Mouse (Mus musculus): ENCODE measurements around the gene Fam3c. TPM values are rescaled to one million over a fixed set of nuclear protein-coding genes. Genes with fewer than 3 reads are reported as not detected.

The Fam3c gene
- polyA plus RNA-seq, 1 experiment = 3.8 TPM

DNA sequence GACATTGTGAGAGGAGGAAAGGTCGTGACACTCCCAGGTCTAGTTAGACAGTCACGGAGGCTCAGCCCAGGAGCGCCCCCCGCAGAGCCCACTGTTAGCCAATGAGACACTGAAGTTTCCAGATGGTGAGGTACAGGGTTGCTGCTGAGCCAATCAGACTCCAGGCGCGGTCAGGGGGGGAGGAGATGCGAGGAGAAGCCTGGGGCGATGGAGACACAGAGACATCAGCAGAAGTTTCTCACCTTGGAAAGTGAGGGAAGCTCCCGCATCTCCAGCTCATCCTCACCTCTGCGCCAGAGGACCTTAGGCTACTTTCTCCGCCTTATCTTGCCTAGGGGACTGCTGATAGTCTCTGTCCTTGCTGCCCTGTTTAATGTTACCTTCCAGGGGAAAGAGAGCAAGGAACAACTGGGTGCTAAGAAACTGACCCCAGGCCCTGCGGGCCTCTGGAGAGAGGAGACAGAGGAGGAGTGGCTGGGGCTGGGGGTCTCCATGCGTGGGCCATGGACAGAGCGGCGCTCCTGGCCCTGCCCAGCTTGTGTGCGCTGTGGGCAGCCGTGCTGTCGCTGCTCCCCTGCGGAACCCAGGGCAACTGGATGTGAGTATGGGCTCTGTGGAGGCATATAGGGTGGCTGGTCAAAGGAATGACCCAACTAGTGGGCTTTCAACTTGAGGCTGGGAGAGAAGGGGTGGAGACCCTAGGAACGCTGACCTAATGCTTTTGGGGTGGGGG is 67.9 kb downstream of the Fam3c start, which contains the start of gene Wnt16:
Gene Wnt16 (plus strand): TSS at position 224 of the 733 bp plus-strand sequence.
- no peak for TF ChIP-seq GATA1 (IDR thresholded peaks at IDR 0.05; ENCODE audit: low read length)

DNA sequence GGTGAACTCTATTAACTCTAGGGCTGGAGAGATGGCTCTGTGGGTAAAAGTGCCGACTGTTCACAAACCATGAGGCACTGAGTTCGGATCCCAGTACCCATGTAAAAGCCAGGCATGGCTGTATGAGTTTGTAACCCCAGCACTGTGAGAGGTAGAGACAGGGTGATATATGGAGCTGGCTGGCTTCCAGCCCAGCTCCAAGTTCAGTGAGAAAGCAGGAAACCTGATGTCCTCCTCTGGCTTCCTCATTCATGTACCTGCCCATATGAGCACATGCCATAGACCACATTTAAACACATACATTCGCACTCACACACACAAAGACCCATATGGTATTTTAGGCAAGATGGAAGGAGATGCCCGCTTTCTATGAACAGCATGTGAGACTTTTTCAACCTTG is 73.6 kb downstream of the Fam3c start:
- no peak for TF ChIP-seq GATA1 (IDR thresholded peaks at IDR 0.05; ENCODE audit: low read length)

GRCm38 (mm10) chr6:22280217-22280861 is 75.7 kb downstream of the Fam3c start:
- TF ChIP-seq GATA1 (IDR thresholded peaks at IDR 0.05; ENCODE audit: low read length) = no peak

DNA sequence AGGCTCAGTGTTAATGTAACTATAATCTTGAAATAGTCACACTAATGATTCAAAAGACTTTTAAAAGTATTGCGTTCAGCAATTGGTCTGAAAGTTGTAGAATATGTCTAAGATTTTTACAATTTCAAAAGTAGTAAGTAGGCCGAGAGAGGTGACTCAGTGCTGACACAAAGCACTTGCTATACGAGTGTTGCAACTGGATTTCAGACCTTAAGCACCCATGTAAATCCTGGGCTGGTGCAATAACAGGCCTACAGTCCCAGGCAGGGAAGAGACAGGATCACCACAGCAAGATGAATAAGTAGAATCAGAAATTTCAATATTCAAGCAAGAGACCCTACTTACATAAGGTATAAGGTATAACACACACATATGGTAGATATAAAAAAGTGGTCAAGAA is 78.1 kb downstream of the Fam3c start:
- no peak for TF ChIP-seq GATA1 (IDR thresholded peaks at IDR 0.05; ENCODE audit: low read length)

- TF ChIP-seq GATA1 (IDR thresholded peaks at IDR 0.05; ENCODE audit: low read length) = no peak
Observed at GRCm38 (mm10) chr6:22269840-22270521, 86.1 kb downstream of the Fam3c start.

- TF ChIP-seq GATA1 (IDR thresholded peaks at IDR 0.05; ENCODE audit: low read length) = no peak
Observed at GRCm38 (mm10) chr6:22268677-22269076, 87.4 kb downstream of the Fam3c start.

GRCm38 (mm10) chr6:22267807-22268667 is 88.0 kb downstream of the Fam3c start:
- TF ChIP-seq GATA1 (IDR thresholded peaks at IDR 0.05; ENCODE audit: low read length) = no peak

GRCm38 (mm10) chr6:22266018-22266417 is 90.0 kb downstream of the Fam3c start:
- no peak for TF ChIP-seq GATA1 (IDR thresholded peaks at IDR 0.05; ENCODE audit: low read length)

DNA sequence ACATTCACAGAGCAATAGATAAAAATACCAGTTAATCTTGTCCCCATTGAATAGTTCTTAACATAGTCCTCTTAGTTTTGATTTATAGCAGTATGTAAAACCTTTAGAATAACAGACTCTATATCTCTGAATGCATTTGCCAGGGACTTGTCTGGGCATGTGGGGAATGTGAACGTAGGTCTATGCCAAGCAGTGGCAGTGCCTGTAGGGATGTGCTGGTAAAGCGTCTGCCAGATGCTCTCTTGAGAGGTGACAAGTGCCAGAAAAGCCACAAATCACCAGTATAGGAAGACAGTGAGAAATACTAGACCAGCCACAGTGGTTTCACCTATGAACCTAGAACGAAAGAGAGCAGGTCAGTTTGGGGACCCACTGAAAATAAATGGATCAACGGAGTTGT is 93.5 kb downstream of the Fam3c start:
- no peak for TF ChIP-seq GATA1 (IDR thresholded peaks at IDR 0.05; ENCODE audit: low read length)

DNA sequence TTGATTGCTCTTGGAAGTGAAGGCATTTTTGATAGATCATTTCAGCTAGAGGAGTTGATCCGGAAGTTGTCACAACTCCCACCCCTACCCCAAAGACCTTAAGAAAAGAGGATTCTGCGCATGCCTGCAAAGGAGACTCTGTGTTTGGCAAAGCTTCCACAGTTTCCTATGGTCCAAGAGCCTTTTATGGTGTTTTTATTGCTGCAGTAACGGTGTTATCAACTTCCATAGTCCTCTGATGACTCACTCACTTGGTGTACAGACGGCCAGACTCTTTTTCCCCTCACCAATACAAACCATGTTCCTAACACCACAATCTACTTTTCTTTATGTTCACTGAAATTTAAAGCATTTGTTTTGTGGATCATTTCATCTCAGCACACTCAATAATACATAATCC is 97.3 kb downstream of the Fam3c start:
- TF ChIP-seq GATA1 (IDR thresholded peaks at IDR 0.05; ENCODE audit: low read length) = no peak

Other genes with a start within 250 kb of the Fam3c start
- not detected in 2 replicates for gene Wnt16, start 68.0 kb downstream of the Fam3c start, polyA plus RNA-seq (2012)

All from G1E-ER4 (cell line).